In genomic region chr7:122390683-122391082, GRCm38 (mm10) we compare ENCODE assay signal across 14 mouse cellular contexts.
A peak's percentile ranks its signal among the peaks of the same experiment; 100 is the strongest.
DNase-seq lines count a peak whose midpoint lies in the region; ATAC-seq and TF ChIP-seq lines count a peak whose summit lies in the region.
"Had no signal": no experiment of that assay in that cellular context is flagged by ENCODE, and none has a peak within 500 bp of the region (broad histone marks: within the 10 kb centered on the region; RNA-seq: fewer than 3 reads in every experiment).

No protein-coding gene starts in this region.

- no peak for TF ChIP-seq POLR2A in CH12.LX (IDR thresholded peaks at IDR 0.05; ENCODE audit: low read depth, low read length)

- DNase-seq in forebrain, embryonic 10.5 days (ENCODE audit: extremely low spot score, low spot score) = no peak
- peak; percentile 72 for DNase-seq in CH12.LX (ENCODE audit: extremely low read depth)
- no peak for DNase-seq in ovary, postnatal 36 days (ENCODE audit: low spot score)
- DNase-seq in gastrocnemius, postnatal 14 days = no peak
- DNase-seq: adrenal gland, postnatal 14 days; kidney, adult 9 months; lung, adult 2 months had no signal

- 0 out of 2 replicates have a peak overlapping the region, but pooled peaks have one; percentile 2 for H3K27ac ChIP-seq in forebrain, embryonic 10.5 days
- no peak overlapping the region for H3K27ac ChIP-seq in forebrain, embryonic 16.5 days (ENCODE audit: low read length)
- peak overlapping the region; percentile 99 for H3K27ac ChIP-seq in CH12.LX (ENCODE audit: insufficient read depth, low read depth)
- H3K27ac ChIP-seq in midbrain, embryonic 13.5 days = peak overlapping the region; percentile 19; the same call in 1 of the 2 replicates
- H3K27ac ChIP-seq: embryonic facial prominence, embryonic 12.5 days had no signal

- no peak; the same call in 1 of the 2 replicates for ATAC-seq in forebrain, embryonic 16.5 days
- ATAC-seq in megakaryocyte, adult 5-6 weeks (ENCODE audit: poor library complexity, severe bottlenecking) = no peak
- no peak for ATAC-seq in midbrain, embryonic 13.5 days

- in situ Hi-C loops in CH12.LX (cut with MboI; ENCODE audit: low pct_ligation_motif_present, low pct_unique_long_range_greater_than_20kb, low sequenced_read_pairs) = loop anchor here (5.0 kb wide), 1 partner anchor 83 kb away; no protein-coding TSS in a partner anchor

- no peaks in the 10 kb centered on the region for H3K27me3 ChIP-seq in forebrain, embryonic 10.5 days (ENCODE audit: poor library complexity, severe bottlenecking)
- H3K27me3 ChIP-seq in forebrain, embryonic 16.5 days (replicated peaks; ENCODE audit: control insufficient read depth, insufficient read depth, low read length) = no peaks in the 10 kb centered on the region
- no peaks in the 10 kb centered on the region for H3K27me3 ChIP-seq in megakaryocyte, embryonic 14.5 days (replicated peaks)
- no peaks in the 10 kb centered on the region for H3K27me3 ChIP-seq in CH12.LX (replicated peaks)
- H3K27me3 ChIP-seq in midbrain, embryonic 13.5 days = no peaks in the 10 kb centered on the region
- H3K27me3 ChIP-seq: embryonic facial prominence, embryonic 12.5 days; heart, embryonic 12.5 days; hindbrain, embryonic 15.5 days had no signal

- H3K4me2 ChIP-seq in forebrain, embryonic 16.5 days (ENCODE audit: low read length) = no peak overlapping the region
- peak overlapping the region; percentile 34 for H3K4me2 ChIP-seq in CH12.LX (ENCODE audit: insufficient read depth, low read depth, poor library complexity, severe bottlenecking)
- H3K4me2 ChIP-seq in midbrain, embryonic 13.5 days (replicated peaks) = no peak overlapping the region
- H3K4me2 ChIP-seq: embryonic facial prominence, embryonic 12.5 days; heart, embryonic 12.5 days; hindbrain, embryonic 15.5 days had no signal

- no peak overlapping the region for H3K9ac ChIP-seq in forebrain, embryonic 16.5 days (replicated peaks; ENCODE audit: low read depth, low read length)
- H3K9ac ChIP-seq in CH12.LX (ENCODE audit: insufficient read depth, low read depth) = peak overlapping the region; percentile 39; the same call in 1 of the 2 replicates
- H3K9ac ChIP-seq in midbrain, embryonic 13.5 days (replicated peaks) = no peak overlapping the region
- H3K9ac ChIP-seq: embryonic facial prominence, embryonic 12.5 days; heart, embryonic 12.5 days; hindbrain, embryonic 15.5 days had no signal

- dilution Hi-C loops in CH12.LX (cut with MboI; ENCODE audit: extremely low pct_ligation_motif_present, extremely low pct_unique_long_range_greater_than_20kb, low sequenced_read_pairs) = no loop called here

- no peaks in the 10 kb centered on the region for H3K9me3 ChIP-seq in forebrain, embryonic 10.5 days
- no peaks in the 10 kb centered on the region for H3K9me3 ChIP-seq in forebrain, embryonic 16.5 days (ENCODE audit: control insufficient read depth, low read length)
- no peaks in the 10 kb centered on the region for H3K9me3 ChIP-seq in megakaryocyte, embryonic 14.5 days
- no peaks in the 10 kb centered on the region for H3K9me3 ChIP-seq in CH12.LX (replicated peaks; ENCODE audit: low read length)
- no peaks in the 10 kb centered on the region for H3K9me3 ChIP-seq in midbrain, embryonic 13.5 days
- H3K9me3 ChIP-seq: embryonic facial prominence, embryonic 12.5 days; heart, embryonic 12.5 days; hindbrain, embryonic 15.5 days had no signal

- intact Hi-C loops in gastrocnemius, postnatal 14 days (cut with DNase I; ENCODE audit: low total_unique reads) = no loop called here

- peaks cover 31% of the 10 kb centered on the region for H3K4me1 ChIP-seq in forebrain, embryonic 10.5 days
- H3K4me1 ChIP-seq in forebrain, embryonic 16.5 days (replicated peaks; ENCODE audit: control insufficient read depth, insufficient read depth, low read length) = peaks cover 15% of the 10 kb centered on the region
- H3K4me1 ChIP-seq in megakaryocyte, embryonic 14.5 days = peaks cover 55% of the 10 kb centered on the region
- peaks cover 49 to 90% of the 10 kb centered on the region in 2 experiments for H3K4me1 ChIP-seq in CH12.LX (ENCODE audit: control insufficient read depth in 1 of 2, insufficient read depth in 2 of 2)
- H3K4me1 ChIP-seq in midbrain, embryonic 13.5 days (replicated peaks) = peaks cover 31% of the 10 kb centered on the region

- 84% methylated on average over 4 of the region's 4 CpGs for WGBS in forebrain, embryonic 10.5 days
- WGBS in forebrain, embryonic 16.5 days = 54% methylated on average over 4 of the region's 4 CpGs
- WGBS in midbrain, embryonic 13.5 days = 56% methylated on average over 4 of the region's 4 CpGs

- TF ChIP-seq EP300 in CH12.LX (IDR thresholded peaks at IDR 0.05; ENCODE audit: low read length) = peak; percentile 65; the same call in 1 of the 2 replicates

- no peaks in the 10 kb centered on the region for H3K36me3 ChIP-seq in forebrain, embryonic 10.5 days (replicated peaks)
- H3K36me3 ChIP-seq in forebrain, embryonic 16.5 days (ENCODE audit: control insufficient read depth, insufficient read depth) = no peaks in the 10 kb centered on the region
- no peaks in the 10 kb centered on the region for H3K36me3 ChIP-seq in megakaryocyte, embryonic 14.5 days (replicated peaks; ENCODE audit: low read length)
- peaks cover 5 to 25% of the 10 kb centered on the region in 2 experiments for H3K36me3 ChIP-seq in CH12.LX (replicated peaks in 1 of 2; ENCODE audit: control insufficient read depth in 1 of 2, insufficient read depth in 1 of 2, low read length in 1 of 2)
- H3K36me3 ChIP-seq in midbrain, embryonic 13.5 days = no peaks in the 10 kb centered on the region
- H3K36me3 ChIP-seq: embryonic facial prominence, embryonic 12.5 days; heart, embryonic 12.5 days; hindbrain, embryonic 15.5 days had no signal

- no peak overlapping the region for H3K4me3 ChIP-seq in forebrain, embryonic 10.5 days
- no peak overlapping the region for H3K4me3 ChIP-seq in forebrain, embryonic 16.5 days (replicated peaks; ENCODE audit: low read length)
- peak overlapping the region; percentile 53 for H3K4me3 ChIP-seq in megakaryocyte, embryonic 14.5 days (replicated peaks)
- no peak overlapping the region for H3K4me3 ChIP-seq in CH12.LX (replicated peaks in 1 of 3; ENCODE audit: low read depth in 2 of 3, low read length in 2 of 3, poor library complexity in 1 of 3)
- H3K4me3 ChIP-seq in midbrain, embryonic 13.5 days (replicated peaks) = no peak overlapping the region
- H3K4me3 ChIP-seq: embryonic facial prominence, embryonic 12.5 days; heart, embryonic 12.5 days; hindbrain, embryonic 15.5 days had no signal

- no peak; the same call in 1 of the 2 replicates for TF ChIP-seq RAD21 in CH12.LX (IDR thresholded peaks at IDR 0.05; ENCODE audit: low read depth, low read length)

- peaks cover 63% of the 10 kb centered on the region for H3K79me2 ChIP-seq in CH12.LX (replicated peaks; ENCODE audit: control insufficient read depth, extremely low read depth, insufficient read depth, poor library complexity, severe bottlenecking)

- no peak for TF ChIP-seq CTCF in CH12.LX (conservative IDR thresholded peaks at IDR 0.05 in 1 of 2, IDR thresholded peaks at IDR 0.05 in 1 of 2; ENCODE audit: low read depth in 2 of 2, low read length in 2 of 2)

TF ChIP-seq in CH12.LX, 34 proteins besides CTCF, POLR2A, EP300 and RAD21:
- peak; percentile 91 for TF ChIP-seq ETS1 (conservative IDR thresholded peaks at IDR 0.05; ENCODE audit: low read depth, low read length)
- no peak for TF ChIP-seq CHD2 (IDR thresholded peaks at IDR 0.05; ENCODE audit: low read length)
- TF ChIP-seq IRF4 (IDR thresholded peaks at IDR 0.05; ENCODE audit: low read depth, low read length) = peak; percentile 62; the same call in 1 of the 2 replicates
- 0 out of 2 replicates have a peak, but pooled peaks have one; percentile 13 for TF ChIP-seq BHLHE40 (IDR thresholded peaks at IDR 0.05; ENCODE audit: low read depth, low read length)
- peak; percentile 83; the same call in 1 of the 2 replicates for TF ChIP-seq TCF12 (IDR thresholded peaks at IDR 0.05; ENCODE audit: low read depth, low read length)
- 0 out of 2 replicates have a peak, but pooled peaks have one; percentile 50 for TF ChIP-seq MAX (IDR thresholded peaks at IDR 0.05; ENCODE audit: low read length)
